Mouse (Mus musculus) kidney, postnatal 25 days (tissue): Measurements from ENCODE around the gene Apaf1.

Experiments
- DNase-seq, 2 experiments: peaks; one replicate each; pipeline ENCODE4 v3.0.0; 2021; ENCODE audit warnings: mixed read lengths in 2 of 2

Apaf1 gene

DNA sequence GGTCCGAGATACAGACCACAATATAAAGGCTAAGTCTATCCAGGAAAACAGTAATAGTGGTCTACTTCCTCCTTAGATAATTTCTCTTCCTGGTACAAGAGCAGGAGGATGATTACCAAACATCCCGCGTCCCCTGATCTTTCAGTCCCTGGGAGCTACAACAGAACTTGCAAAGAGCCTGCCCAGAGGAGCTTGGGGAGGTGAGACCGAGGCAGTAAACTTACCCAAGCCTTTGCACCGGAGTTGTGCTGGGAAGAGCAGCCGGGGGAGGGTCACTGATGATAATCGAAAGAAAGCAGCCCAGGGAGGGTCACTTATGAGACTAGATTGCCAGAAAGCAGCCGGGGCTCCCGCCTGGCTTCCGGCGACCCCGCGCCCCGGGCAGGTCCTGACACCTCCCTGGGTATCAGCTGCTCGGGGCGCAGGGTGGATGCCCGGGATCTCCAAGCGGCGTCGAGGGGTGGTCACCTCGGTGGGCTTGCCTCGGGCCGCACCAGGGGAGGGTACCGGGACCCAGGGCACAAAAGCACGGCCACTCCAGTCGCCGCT is 537 bp downstream of the Apaf1 start:
- peak in 1 of 2 experiments; percentile 21 for DNase-seq

DNA sequence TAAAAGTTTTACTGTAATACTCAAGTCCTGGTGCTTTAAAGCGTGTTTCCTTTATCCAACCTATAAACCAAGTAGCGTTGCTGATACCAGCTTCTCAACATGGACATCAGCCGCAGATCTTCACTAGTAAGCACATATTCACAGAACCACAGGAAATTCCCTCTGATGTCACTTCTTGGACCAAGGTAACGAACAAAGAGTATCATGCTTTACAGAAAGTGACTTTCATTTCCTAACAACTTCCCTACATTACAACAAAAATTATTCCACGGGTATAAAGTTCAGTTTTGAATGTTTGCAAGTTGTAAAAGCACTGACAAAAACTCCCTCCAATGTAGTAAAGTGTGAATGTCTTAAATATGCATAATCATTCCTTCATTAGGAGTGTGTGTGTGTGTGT is 2.0 kb downstream of the Apaf1 start:
- DNase-seq = no peak

DNA sequence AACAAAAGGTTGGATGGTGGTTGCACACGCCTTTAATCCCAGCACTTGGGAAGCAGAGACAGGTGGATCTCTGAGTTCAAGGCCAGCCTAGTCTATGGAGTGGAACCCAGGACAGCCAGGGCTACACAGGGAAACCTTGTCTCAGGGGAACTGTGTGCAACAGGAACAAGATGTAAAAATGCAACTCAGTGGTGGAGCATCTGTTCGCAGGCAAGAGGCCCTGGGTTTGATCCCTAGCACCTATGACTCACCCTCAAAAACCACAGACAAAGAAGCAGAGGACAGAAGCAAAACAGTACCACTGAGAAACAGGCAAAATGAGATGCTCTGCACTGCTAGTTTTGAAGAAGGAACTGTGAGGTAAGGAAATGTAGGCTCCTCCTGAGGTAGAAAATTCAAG is 5.9 kb downstream of the Apaf1 start:
- DNase-seq = no peak

DNA sequence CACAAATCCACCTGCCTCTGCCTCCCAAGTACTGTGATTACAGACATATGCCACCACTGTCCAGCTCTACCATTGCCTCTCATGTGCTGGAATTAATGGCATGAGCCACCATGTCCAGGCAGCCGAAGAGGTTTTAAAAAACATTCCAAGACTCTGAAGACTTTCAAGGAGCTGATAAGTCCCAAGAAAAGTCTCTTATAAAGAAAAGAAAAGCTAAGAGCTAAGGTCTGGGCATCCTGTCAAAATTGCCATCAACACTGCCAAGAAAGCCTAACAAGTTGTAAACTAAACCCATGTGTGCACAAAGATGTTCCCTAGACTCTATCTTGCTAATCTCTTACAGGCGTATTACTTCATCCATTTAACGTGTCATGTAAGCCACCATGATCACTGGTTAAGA is 9.2 kb downstream of the Apaf1 start:
- DNase-seq = no peak

DNA sequence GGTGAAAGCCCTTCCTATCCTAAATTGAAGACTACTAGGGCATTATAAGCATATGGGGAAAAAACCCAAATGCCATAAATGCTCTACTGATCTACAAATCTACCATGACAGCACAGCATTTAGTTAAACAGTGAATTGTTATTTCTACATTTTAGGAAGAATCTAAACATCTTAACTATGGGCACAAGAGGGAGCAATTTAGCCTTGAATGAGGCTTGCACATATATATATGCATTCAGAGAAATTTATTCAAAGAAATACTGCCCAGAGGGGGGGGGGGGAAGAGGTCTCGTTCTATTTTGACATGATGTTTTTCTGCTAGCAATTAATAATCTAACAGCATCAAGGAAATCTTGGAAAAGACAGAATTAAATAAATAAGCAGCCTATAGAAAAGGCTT is 10.8 kb downstream of the Apaf1 start:
- no peak for DNase-seq

DNA sequence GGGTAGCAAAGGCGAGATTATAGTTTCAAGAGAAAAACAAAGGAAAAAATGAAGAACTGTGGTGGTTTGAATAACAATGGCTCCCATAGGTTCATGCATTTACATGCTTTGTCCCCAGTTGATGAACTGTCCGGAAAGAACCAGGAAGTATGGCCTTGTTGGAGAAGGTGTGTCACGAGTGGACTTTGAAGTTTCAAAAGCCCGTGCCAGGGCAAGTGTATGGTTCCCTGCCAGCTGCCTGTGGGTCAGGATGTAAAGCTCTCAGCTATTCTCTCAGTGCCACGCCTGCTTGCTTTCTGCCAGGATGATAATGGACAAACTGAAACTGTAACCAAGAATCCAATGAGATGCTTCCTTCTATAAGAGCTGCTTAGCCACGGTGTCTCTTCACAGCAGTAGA is 20.2 kb downstream of the Apaf1 start:
- DNase-seq = no peak

DNA sequence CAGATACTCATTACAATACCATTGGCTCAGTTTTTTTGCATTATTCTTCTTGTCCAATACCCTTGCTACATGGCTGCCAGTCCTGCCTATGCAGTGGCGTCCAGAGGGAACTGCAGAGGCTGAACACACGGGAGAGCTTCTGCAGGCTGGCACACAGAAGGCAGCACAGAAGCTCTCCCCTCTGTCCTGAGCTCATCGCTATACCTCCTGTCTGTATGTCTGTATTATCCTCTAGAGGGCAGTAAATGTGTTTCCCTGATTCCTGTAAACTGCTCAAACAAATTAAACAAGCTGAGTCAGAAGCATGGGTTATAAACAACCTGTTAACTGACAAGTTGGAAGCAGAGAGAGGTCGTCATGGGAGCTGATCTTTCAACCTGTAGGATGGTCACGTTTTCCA is 21.8 kb downstream of the Apaf1 start:
- DNase-seq = no peak

DNA sequence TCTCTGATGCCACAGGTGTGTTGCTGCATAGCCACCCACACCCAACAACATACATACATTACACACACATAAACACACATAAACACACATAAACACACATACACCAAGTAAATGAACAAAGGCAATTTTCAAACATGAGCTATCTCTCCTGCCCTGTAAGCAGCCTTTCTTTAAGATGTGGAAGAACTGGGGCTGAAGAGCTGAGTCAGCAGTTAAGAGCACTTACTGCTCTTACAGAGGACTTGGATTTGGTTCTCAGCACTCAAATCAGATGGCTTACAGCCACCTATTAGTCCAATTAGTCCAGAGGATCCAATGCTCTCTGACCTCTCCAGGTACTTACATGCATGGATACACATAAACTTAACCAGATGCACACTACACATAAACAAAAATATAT is 29.8 kb downstream of the Apaf1 start:
- DNase-seq = no peak

DNA sequence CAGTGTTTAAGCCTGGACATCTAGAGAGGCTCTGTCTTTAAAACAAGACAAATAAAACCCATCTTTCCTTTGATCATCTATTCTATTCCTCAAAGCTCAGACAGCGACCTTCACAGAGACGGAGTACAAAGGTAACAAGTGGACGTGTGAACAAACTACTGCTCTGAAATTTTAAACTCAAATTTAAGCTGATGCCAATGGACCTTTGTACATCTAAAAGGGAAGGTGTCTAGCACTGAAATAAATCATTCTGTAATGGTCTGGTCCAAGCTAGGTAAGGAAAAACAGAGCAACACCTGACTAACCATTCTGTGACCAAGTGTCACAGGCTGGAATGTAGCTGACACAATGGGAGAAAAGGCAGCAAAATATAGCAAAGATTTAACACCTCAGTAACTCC is 31.4 kb downstream of the Apaf1 start:
- no peak for DNase-seq

DNA sequence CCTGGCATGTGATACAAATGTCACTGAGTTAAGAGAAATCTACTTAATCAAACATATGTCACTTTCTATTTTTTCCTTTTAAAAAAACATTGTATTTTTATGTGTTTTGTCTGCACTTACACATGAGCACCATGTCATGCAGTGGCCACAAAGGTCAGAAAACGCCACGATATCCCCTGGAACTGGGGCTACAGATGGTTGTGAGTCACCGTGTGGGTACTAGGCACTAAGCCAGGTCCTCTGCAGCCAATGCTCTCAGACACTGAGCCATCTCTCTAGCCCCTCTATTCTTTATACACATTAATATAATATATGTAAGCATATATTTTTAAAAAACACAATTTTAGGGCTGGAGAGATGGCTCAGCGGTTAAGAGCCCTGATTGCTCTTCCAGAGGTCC is 32.9 kb downstream of the Apaf1 start:
- no peak for DNase-seq

DNA sequence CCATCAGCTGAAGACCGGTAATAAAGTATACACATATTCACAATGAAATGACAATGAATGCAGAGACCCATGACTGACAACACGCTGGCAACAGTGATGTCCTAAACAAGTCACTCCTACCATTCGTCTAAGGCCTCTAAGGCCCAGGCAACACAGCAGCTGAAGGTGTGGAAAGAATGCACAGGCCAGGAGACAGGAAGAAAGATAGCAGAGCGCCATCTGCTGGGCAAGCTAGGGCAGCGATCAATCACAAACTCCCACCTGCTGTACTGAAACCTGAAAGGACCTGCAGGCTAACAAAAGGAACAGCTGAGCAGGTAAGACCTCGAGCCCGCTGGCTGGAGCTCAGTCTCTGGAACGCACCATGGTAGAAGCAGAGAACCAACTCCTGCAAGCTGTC is 48.6 kb downstream of the Apaf1 start:
- peak; percentile 59 to 72 for DNase-seq

DNA sequence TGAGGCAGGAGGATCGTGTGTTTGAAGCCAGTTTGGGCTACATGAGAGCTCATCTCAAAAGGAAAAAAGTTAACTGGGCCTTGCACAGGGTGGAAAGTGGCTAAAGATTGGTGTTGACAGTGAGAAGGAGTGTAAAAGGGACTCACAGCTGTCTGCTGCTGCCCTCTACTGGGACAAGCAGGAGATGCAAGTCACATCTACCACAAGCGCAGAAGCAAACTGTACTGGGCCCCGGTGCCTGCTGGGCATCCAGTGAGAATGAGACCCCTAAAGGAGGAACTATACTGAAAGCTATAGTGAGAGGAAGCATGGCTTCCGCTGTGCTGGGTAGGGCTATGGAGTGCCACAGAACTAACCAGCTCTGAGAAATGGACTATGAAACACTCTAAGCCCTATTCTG is 50.2 kb downstream of the Apaf1 start:
- DNase-seq = peak; percentile 79 to 88

DNA sequence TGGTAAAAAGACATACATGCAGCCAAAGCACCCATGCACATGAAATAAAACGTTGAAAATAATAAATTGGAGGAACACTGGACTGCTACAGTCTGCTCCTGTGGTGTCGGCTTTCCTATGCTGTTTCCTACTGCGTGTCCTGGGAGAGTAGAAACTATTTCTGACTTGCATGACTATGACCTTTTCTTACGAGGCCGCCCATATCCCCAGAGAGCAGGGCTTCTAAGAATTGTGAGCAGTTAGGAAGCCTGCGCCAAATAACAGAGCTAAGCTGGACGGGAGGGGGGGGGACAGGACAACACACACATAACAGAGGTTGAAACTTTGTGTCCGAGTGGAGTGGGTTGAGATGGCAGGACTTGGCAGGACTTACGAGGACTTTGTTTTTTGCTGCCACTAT is 51.4 kb downstream of the Apaf1 start:
- DNase-seq = no peak

DNA sequence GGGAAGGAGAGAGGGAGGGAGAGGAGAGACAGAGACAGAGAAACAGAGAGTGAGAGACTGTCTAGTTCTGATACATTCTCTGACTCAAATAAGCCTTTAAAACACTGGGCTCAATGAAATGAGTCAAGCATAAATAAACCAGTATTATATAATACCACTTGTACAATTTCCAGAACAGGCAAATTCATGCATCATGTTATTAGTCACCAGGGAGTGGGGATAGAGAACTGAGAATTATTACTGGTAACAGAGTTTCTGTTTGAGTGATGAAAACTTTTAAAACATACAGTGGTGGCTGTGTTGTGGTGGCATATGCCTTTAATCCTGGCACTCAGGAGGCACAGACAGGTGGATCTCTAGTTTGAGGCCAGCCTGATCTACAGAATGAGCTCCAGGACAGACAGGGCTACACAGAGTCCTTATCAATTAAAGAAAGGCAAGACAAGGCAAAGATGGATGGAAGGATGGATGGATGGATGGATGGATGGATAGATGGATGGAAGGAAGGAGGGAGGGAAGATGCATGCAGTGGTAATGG is 53.5 kb downstream of the Apaf1 start:
- no peak for DNase-seq

DNA sequence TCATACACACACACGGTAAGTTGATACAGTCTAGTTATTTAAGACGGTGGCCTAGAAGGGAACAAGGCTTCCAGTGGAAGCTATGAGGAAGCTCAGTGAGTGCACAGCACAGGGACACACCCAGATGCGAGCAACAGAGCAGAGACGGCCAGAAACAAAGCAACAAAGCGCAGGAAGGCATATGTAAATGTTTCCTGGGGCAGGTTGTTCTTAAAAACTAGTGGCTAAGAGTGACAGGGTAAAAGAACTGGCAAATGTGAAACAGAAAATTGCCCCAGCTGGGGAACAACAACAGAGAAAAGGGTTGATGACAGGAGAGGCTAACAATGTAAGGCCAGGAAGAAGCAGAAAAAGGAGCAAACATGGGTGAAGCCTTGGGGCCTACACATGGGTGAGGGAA is 54.6 kb downstream of the Apaf1 start:
- DNase-seq = no peak

DNA sequence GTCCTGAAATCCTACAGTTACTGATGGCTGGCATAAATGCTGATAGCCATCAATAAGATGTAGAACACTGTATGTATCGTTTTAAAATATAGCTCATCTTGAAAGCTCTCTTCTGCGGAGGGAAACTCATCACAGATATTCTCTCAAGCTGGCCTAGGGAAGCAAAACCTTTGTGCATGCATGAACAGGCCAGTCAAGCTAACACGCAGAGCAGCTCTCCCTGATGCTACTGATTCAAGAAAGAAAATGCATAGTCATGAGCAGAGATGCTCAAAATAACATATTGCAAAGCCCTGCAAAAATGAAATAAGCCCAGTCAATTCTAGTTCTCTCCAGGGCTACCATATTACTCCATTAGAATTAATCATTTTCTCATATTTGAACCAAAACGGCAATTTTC is 55.1 kb downstream of the Apaf1 start:
- no peak for DNase-seq

DNA sequence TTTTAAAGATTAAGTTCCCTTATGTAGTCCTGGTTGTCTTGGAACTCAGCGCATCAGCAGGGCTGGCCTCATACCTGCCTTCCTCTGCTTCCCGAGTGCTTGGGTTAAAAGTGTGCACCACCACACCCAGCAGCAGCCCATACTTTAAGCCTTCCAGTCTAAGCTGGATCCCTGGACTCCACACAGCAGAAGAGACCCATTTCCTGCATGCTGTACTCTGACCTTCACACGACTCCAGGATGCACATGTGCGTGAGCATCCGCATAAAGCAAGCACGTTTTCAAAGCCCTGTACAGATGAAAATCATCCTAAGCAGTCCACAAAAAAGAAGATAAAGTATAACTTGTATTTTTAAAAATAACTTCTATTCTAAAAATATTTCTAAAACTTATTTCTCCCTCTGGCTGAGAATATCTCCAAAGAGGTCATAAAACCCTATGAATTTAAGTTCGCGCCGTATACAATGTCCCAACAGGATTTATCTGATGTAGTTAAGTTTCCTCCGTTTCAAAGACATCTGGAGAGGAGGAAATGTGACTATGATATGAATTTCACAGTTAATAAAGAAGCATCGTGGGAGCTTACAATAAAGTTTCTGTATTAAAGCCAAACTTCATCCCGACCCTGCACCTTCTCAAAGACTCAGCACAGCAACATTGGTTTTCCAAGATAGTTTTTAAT is 76.6 kb downstream of the Apaf1 start:
- DNase-seq = no peak

DNA sequence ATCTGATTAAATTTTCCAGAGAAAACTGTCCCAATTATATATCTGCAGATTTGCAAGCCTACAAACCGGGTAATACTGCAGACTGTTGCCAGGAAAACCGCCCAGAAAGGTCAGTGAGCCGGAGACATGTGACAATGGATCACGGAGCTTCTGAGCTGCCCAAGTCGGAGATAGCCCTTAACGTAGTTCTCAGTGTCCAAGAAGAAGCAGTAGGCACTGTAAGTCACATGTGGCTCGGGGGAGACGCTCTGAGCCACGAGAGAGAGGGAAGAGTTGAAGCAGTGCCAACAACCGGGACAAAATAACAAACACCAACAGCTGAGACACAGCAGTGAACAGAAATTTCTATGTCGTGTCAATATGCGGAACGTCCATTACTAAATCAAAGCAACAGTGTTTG is 81.1 kb downstream of the Apaf1 start:
- DNase-seq = no peak

DNA sequence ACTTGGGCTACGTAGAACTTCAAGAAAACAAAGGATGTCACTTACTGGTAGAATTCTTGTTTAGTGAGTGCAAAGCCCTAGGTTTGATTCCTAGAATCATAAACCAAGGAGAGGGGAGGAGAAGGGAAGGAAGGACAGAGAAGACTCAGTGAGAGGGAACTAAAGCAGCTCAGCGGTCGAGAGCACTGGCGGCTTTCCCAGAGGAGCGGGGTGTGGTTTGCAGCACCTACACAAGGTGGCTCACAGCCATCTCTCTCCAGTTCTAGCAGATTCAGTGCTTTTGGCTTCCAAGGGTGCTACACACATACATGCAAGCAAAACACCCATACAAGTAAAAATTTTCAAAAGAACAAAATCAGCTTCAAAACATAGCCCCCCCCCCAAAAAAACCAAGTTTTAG is 82.7 kb downstream of the Apaf1 start:
- peak in 1 of 2 experiments; percentile 7 for DNase-seq

DNA sequence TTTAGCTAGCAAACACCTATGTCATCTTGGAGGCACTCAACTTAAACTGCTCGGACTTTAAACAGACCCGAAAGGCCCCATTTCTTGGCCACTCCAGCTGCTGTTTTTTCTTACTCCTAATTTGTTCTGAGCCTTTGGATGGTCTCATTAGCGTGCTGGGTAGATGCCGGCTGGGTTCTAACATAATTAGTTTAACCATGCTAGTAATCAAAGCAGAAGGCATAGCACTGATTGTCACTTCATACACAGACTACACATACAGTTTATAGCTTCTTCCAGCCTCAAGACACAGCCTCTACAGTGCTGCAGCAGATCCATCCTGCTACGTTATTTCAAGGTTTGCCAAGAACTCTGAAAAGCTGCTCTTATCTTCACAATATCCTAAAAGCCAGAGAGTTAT is 88.7 kb downstream of the Apaf1 start:
- no peak for DNase-seq

DNA sequence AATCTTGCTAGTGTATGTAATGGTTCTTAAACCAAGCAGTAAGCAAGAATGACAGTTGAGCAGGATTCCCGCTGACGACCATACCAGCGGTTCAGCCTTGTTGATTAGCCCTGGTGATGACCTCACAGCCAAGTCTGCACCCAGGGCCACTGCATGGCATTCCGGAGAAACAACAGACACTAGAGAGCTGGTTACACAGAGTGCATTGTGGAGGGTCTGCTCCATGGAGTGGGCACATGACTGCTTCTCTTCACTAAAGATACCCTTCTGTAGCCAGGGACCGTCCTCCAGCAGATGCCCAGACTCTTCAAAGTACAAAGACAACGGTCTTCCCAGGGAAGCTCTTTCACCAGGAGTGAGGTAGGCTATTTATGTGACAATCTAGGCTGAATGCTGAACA is 90.3 kb downstream of the Apaf1 start:
- DNase-seq = no peak

DNA sequence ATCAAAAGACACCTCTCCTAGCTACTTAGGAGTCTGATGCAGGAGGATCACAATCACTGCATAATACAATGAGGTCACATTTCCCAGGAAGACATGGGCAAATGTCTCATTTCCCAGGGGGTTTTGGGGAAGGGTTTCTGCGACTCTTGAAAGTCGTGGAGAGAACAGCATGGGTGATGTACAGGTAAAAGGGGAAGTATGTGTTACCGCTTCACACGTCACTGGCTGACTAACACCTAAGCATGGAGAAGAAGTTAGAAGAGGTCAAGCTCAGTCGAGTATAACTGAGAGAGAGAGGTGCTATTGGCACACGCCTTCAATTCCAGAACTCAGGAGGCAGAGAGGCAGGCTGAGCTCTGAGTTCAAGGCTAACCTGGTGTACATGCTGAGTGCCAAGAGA is 92.2 kb downstream of the Apaf1 start:
- no peak for DNase-seq

DNA sequence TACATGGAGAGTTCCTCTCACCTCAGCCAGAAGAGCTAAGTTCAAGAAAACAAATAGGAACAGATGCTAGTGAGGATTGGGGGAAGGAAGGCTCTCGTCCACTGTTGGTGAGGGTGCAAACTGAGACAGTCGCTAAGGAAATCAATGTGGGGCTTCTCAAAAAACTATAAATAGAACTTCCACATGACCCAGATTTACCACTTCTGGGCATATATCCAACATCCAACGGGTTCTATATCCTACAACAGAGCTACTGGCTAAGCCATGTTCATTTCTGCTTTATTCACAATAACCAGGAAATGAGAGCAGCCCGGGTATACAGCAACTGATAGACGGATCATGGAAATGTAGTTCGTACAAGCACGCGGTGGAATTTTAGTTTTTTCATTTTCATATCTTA is 99.5 kb downstream of the Apaf1 start:
- no peak for DNase-seq

DNA sequence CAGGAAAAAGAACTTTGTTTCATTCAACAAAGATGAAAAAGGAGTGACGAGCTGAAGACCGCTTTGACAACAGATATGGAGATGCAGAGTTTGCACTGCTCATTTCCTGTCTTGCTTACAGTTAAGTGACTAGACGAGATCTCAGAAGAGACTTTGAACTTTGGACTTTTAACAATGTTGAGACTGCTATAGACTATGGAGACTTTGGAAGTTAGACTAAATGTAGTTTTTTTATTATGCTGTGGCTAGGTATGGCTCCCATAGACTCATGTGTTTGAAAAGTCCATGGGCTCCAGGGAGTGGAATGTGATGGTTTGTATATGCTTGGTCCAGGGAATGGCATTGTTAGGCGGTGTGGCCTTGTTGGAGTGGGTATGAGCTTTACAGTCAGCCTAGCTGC is 100.8 kb downstream of the Apaf1 start:
- no peak for DNase-seq

DNA sequence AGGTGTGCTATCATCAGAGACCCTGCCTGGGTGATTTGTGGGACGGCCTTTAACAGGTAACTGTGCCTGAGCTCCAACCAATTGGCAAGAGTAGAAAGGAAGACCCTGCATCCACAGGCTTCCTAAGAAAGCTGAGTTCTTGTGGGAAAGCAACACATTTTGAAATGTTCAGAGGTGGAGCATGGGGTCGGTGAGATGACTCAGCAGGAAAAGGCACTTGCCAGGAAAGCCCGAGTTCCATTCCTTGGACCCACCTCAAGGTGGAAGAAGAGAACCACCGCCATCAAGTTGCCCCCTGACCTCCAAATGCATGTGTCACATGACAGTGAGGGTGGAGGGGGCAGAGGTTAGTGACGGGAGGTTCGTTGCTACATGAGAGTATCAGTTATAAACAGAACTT is 108.1 kb downstream of the Apaf1 start:
- no peak for DNase-seq
